Mouse (Mus musculus) 416B (cell line): Measurements from ENCODE around the gene Preb.
A peak's percentile ranks its signal among the peaks of the same experiment; 100 is the strongest.

Experiments used
- DNase-seq: peaks from one replicate; pipeline ENCODE4 v3.0.0; 2011; ENCODE audit warnings: low read depth

Preb gene

GRCm38 (mm10) chr5:30959966-30960501 lies at the start of gene Preb:
Preb (minus strand) TSS chr5:30960361.
- peak; percentile 96 for DNase-seq

- DNase-seq, result peak; percentile 90
Measured at GRCm38 (mm10) chr5:31004184-31004583, 44.0 kb upstream of the Preb start.

GRCm38 (mm10) chr5:31001560-31001959 lies 41.4 kb upstream of the Preb start:
- DNase-seq, result peak; percentile 36

- DNase-seq, result peak; percentile 18
Measured at GRCm38 (mm10) chr5:31000993-31001392, 40.8 kb upstream of the Preb start.

GRCm38 (mm10) chr5:31000122-31000521 lies 40.0 kb upstream of the Preb start:
- no peak for DNase-seq

- DNase-seq, result no peak
Measured at GRCm38 (mm10) chr5:30999324-30999723, 39.2 kb upstream of the Preb start.

GRCm38 (mm10) chr5:30998306-30998705 lies 38.1 kb upstream of the Preb start:
- DNase-seq, result peak; percentile 78

- DNase-seq, result peak; percentile 23
Measured at GRCm38 (mm10) chr5:30994910-30995635, 34.9 kb upstream of the Preb start.

GRCm38 (mm10) chr5:30994074-30994473 lies 33.9 kb upstream of the Preb start:
- no peak for DNase-seq

GRCm38 (mm10) chr5:30992980-30993676 lies 33.0 kb upstream of the Preb start:
- no peak for DNase-seq

GRCm38 (mm10) chr5:30982357-30982756 lies 22.2 kb upstream of the Preb start:
- peak; percentile 28 for DNase-seq

- no peak for DNase-seq
Measured at GRCm38 (mm10) chr5:30974870-30975656, 14.9 kb upstream of the Preb start.

- DNase-seq, result no peak
Measured at GRCm38 (mm10) chr5:30969440-30969839, 9.3 kb upstream of the Preb start.

- no peak for DNase-seq
Measured at GRCm38 (mm10) chr5:30968416-30968815, 8.3 kb upstream of the Preb start, which contains the start of gene Tcf23. Tcf23 (plus strand) TSS chr5:30968662.

GRCm38 (mm10) chr5:30966189-30966588 lies 6.0 kb upstream of the Preb start:
- no peak for DNase-seq

GRCm38 (mm10) chr5:30963916-30964315 lies 3.8 kb upstream of the Preb start:
- no peak for DNase-seq

GRCm38 (mm10) chr5:30961545-30962505 lies 1.7 kb upstream of the Preb start:
- DNase-seq, result peak; percentile 96

- DNase-seq, result peak; percentile 33
Measured at GRCm38 (mm10) chr5:30960814-30961213, 653 bp upstream of the Preb start.

- peak; percentile 15 for DNase-seq
Measured at GRCm38 (mm10) chr5:30959198-30959854, 835 bp downstream of the Preb start.

GRCm38 (mm10) chr5:30957891-30958290 lies 2.3 kb downstream of the Preb start:
- DNase-seq, result no peak

- no peak for DNase-seq
Measured at GRCm38 (mm10) chr5:30955751-30956150, 4.4 kb downstream of the Preb start.
